Mouse (Mus musculus): ENCODE data around the gene Gm21972. TPM values are rescaled to one million over a fixed set of nuclear protein-coding genes. Genes with fewer than 3 reads are reported as not detected.

Gene Gm21972
- total RNA-seq, 4 experiments from 2014 or later: 2.2 to 6.9 (median 5.0) TPM

Other genes with a start within 250 kb of the Gm21972 start
- gene Itm2c, start 239.4 kb upstream of the Gm21972 start, total RNA-seq (2022): 100 to 1,000 TPM; 764 to 823 (median 782) TPM
- 1 to 10 TPM; 5.6 to 9.6 (median 6.3) TPM for gene 4933407L21Rik, start 205.2 kb upstream of the Gm21972 start, total RNA-seq (2022)
- under 1 TPM; 0.11 to 0.23 (median 0.21) TPM for gene Gpr55, start 172.6 kb upstream of the Gm21972 start, total RNA-seq (2022)
- 1 to 10 TPM in 1 of 4 experiments, under 1 TPM in 3; 0.46 to 2.0 (median 0.66) TPM for gene Spata3, start 116.8 kb upstream of the Gm21972 start, total RNA-seq (2022)
- 10 to 100 TPM in 3 of 4 experiments, 1 to 10 TPM in 1; 9.0 to 12.6 (median 11.5) TPM for gene 2810459M11Rik, start 87.8 kb upstream of the Gm21972 start, total RNA-seq (2022)
- gene Psmd1, start 69.2 kb upstream of the Gm21972 start, total RNA-seq (2022): 100 to 1,000 TPM; 121 to 131 (median 126) TPM
- gene Htr2b, start 21.7 kb upstream of the Gm21972 start, total RNA-seq (2022): under 1 TPM in 1 of 4 experiments, not detected in 3; 0.98 TPM
- 10 to 100 TPM; 36.7 to 41.4 (median 38.8) TPM for gene Armc9, start 21.1 kb downstream of the Gm21972 start, total RNA-seq (2022)
- 1 to 10 TPM in 3 of 4 experiments, under 1 TPM in 1; 0.72 to 1.4 (median 1.2) TPM for gene B3gnt7, start 169.2 kb downstream of the Gm21972 start, total RNA-seq (2022)
- gene Ncl, start 225.8 kb downstream of the Gm21972 start, total RNA-seq (2022): 100 to 1,000 TPM; 151 to 166 (median 164) TPM

Data from left cerebral cortex, adult 8-10 months (tissue).